Mouse (Mus musculus): ENCODE measurements around the gene Zfpm1. TPM values are rescaled to one million over a fixed set of nuclear protein-coding genes. Genes with fewer than 3 reads are reported as not detected.

Gene Zfpm1
- polyA plus RNA-seq, 1 experiment from 2014 or later = 0.89 TPM

DNA sequence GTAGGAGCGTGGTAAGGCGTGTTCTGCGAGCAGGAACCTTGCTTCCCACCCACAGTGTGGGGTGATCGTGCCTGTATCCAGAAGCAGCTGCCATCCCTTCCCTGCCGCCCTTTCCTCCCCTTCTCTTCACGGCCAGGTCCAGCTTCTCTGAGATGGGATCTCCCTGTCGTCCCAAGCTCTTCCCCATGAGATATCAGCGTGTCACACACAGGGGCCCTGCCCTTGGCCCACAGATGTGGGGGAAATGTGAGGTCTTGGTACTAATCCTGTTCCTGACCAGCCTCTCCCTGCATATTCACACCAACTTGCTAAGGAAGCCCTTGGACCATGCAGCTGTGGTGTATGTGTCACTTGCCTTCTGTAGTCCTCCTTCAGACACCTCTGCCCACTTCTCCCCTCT lies 5.8 kb downstream of the Zfpm1 start:
- ATAC-seq (replicated peaks) = no peak
- Histone ChIP-seq H3K4me1 (peaks cover 22% of the 10 kb centered on the region), H3K36me3 (no peaks in the 10 kb centered on the region)

DNA sequence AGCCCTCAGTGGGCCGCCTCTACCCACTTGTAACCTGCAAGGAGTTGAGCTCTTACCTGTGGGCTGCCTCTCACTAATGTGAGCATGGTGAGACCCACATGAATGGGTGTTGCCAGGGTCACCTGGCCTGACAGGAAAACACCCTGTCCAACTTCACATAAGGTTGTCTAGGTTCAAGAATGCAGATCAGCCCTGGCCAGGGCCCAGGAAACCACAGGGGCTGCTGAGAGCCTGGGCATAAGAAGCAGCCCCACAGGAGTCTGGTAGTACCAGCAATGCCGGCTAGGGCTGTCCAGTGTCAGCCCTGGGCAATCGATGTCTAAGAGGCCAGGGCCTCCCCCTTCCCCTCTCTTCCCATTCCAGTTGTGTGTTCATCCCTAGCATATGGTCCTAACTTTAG lies 6.4 kb downstream of the Zfpm1 start:
- H3K27ac ChIP-seq (replicated peaks) = no peak overlapping the region
- no peak for ATAC-seq (replicated peaks)
- no peak overlapping the region for H3K9ac ChIP-seq (replicated peaks)
- no peaks in the 10 kb centered on the region for H3K9me3 ChIP-seq
- H3K4me2 ChIP-seq (replicated peaks) = no peak overlapping the region
- 77% methylated on average over 3 of the region's 3 CpGs for WGBS
- no peak overlapping the region for H3K4me3 ChIP-seq
- peaks cover 23% of the 10 kb centered on the region for H3K27me3 ChIP-seq
- peaks cover 16% of the 10 kb centered on the region for H3K4me1 ChIP-seq
- H3K36me3 ChIP-seq = no peaks in the 10 kb centered on the region

More for the DNA sequence above, 5.8 kb downstream of the Zfpm1 start:
- 86% methylated on average over 8 of the region's 8 CpGs for WGBS
- Histone ChIP-seq H3K4me2 (replicated peaks) (no peak overlapping the region), H3K9ac (replicated peaks) (no peak overlapping the region), H3K9me3 (no peaks in the 10 kb centered on the region), H3K27ac (replicated peaks) (no peak overlapping the region), H3K4me3 (no peak overlapping the region), H3K27me3 (peaks cover 29% of the 10 kb centered on the region)

DNA sequence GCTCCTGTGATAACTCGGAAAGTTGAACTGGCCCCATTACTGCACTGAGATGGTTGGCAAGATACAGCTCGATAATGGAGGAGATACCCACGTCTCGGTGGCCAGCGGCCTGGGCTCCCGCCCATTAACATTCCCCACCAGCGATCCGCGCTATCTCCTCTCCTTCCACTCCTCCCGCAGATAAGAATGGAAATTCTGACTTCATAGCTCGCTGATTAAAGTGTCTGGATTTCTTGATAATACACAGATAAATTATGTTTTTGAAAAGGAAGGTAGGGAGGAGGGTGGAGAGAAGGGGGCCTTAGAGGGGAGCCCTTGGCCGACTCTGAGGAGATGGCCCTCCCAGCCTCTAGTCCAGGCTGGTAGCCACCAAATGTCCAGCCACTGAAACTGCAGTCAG lies 9.1 kb downstream of the Zfpm1 start:
- ATAC-seq (replicated peaks) = no peak
- H3K27me3 ChIP-seq = no peaks in the 10 kb centered on the region; the same call in 1 of the 2 replicates
- no peak overlapping the region for H3K9ac ChIP-seq (replicated peaks)
- no peaks in the 10 kb centered on the region for H3K36me3 ChIP-seq
- H3K4me1 ChIP-seq = peaks cover 3% of the 10 kb centered on the region; the same call in 1 of the 2 replicates
- WGBS = 83% methylated on average over 12 of the region's 12 CpGs
- no peaks in the 10 kb centered on the region for H3K9me3 ChIP-seq
- no peak overlapping the region for H3K4me2 ChIP-seq (replicated peaks)
- no peak overlapping the region for H3K27ac ChIP-seq (replicated peaks)
- H3K4me3 ChIP-seq = no peak overlapping the region

DNA sequence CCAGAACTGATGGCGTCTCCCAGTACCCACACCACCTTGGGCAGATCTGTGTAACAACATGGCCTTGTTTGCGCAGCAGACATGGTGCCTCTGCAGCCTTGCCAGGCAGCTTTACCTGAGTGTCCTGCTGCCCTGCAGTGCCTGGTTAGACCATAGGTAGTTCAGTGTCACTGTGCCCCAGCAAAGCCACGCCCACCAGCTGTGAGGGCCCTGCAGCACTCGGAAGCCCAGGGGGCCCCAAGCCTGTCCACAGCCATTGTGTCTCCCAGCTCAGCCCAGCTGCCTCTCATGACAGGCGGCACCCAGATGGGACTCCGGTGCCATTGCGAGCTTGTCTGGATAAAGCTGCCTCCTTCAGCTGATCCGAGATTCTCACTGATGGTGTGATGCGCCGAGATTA lies 9.6 kb downstream of the Zfpm1 start:
- ATAC-seq (replicated peaks) = no peak
- Histone ChIP-seq H3K27ac (replicated peaks) (no peak overlapping the region), H3K4me1 (peaks cover 7% of the 10 kb centered on the region), H3K4me2 (replicated peaks) (no peak overlapping the region), H3K27me3 (no peaks in the 10 kb centered on the region; the same call in 1 of the 2 replicates), H3K36me3 (no peaks in the 10 kb centered on the region), H3K4me3 (no peak overlapping the region), H3K9ac (replicated peaks) (no peak overlapping the region), H3K9me3 (no peaks in the 10 kb centered on the region)
- 34% methylated on average over 10 of the region's 10 CpGs for WGBS

DNA sequence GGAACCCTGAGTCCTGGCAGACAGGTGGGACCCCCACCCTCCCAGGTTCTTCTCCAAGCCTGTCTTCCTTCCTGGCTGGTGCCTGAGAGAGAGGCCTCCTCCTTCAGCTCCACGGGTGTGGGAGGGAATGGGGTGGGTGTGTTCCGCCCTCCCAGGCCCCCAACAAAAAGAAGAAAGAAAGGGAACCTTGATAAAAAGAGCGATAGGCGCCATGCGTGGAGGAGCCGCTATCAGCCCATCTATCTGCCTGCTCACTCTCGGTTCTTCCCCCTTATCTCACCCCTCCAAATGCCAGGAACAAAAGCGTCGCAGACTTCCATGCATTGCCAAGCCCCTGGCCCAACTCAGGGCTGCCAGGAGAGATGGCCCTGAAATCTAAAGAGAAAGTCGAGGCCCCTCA lies 11.5 kb downstream of the Zfpm1 start:
- H3K4me1 ChIP-seq = peaks cover 10% of the 10 kb centered on the region
- no peaks in the 10 kb centered on the region for H3K36me3 ChIP-seq
- WGBS = 63% methylated on average over 10 of the region's 10 CpGs
- H3K4me3 ChIP-seq = no peak overlapping the region
- no peak overlapping the region for H3K27ac ChIP-seq (replicated peaks)
- no peaks in the 10 kb centered on the region for H3K27me3 ChIP-seq
- ATAC-seq (replicated peaks) = no peak
- no peaks in the 10 kb centered on the region for H3K9me3 ChIP-seq
- H3K4me2 ChIP-seq (replicated peaks) = no peak overlapping the region
- no peak overlapping the region for H3K9ac ChIP-seq (replicated peaks)

DNA sequence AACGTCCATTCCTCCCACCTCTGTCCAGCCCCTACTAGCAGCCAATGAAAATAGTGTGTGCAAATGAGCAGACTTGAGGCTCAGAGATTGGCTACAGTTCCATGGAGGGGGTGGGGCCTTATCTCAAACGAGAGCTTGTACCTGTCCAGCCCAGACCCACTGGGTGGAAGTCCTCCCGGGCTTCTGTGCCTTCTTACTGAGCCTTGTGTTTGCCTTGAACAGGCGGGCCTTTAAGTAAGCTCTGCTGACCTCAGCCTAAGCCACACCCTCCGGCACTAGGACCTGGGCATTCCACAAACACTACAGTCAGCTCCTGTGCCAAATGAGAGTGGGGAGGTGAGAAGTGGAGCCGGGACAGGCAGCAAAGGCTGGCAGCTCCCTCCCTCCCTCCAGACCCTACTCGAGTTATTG lies 12.3 kb downstream of the Zfpm1 start:
- peaks cover 10% of the 10 kb centered on the region for H3K4me1 ChIP-seq
- no peaks in the 10 kb centered on the region for H3K36me3 ChIP-seq
- 1% methylated on average over 7 of the region's 7 CpGs for WGBS
- no peak overlapping the region for H3K9ac ChIP-seq (replicated peaks)
- ATAC-seq (replicated peaks) = no peak
- no peak overlapping the region for H3K27ac ChIP-seq (replicated peaks)
- no peaks in the 10 kb centered on the region for H3K9me3 ChIP-seq
- no peak overlapping the region for H3K4me3 ChIP-seq
- H3K27me3 ChIP-seq = no peaks in the 10 kb centered on the region
- H3K4me2 ChIP-seq (replicated peaks) = no peak overlapping the region

DNA sequence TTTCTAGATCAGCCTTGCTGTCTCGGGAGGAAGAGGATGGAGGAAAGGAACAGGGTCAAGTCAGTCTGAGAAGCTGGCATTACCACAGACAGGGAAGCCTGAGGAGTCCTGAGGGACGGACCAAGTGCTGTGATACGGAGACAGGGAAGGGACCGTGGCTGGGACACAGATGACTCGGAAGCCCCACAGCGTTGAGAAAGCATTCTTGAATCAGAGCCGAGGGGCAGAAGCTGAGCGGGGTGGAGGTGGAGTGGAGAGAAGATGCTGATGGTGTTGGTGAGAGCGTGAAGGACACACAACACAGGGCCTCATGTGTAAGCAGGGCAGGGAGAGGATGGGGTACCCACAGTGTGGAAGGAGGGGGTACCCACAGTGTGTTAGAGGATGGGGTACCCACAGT lies 13.4 kb downstream of the Zfpm1 start:
- no peaks in the 10 kb centered on the region for H3K36me3 ChIP-seq
- WGBS = 71% methylated on average over 9 of the region's 9 CpGs
- H3K9me3 ChIP-seq = no peaks in the 10 kb centered on the region
- H3K27ac ChIP-seq (replicated peaks) = no peak overlapping the region
- H3K27me3 ChIP-seq = no peaks in the 10 kb centered on the region
- no peak for ATAC-seq (replicated peaks)
- no peak overlapping the region for H3K4me3 ChIP-seq
- H3K9ac ChIP-seq (replicated peaks) = no peak overlapping the region
- H3K4me1 ChIP-seq = peaks cover 10% of the 10 kb centered on the region
- H3K4me2 ChIP-seq (replicated peaks) = no peak overlapping the region

DNA sequence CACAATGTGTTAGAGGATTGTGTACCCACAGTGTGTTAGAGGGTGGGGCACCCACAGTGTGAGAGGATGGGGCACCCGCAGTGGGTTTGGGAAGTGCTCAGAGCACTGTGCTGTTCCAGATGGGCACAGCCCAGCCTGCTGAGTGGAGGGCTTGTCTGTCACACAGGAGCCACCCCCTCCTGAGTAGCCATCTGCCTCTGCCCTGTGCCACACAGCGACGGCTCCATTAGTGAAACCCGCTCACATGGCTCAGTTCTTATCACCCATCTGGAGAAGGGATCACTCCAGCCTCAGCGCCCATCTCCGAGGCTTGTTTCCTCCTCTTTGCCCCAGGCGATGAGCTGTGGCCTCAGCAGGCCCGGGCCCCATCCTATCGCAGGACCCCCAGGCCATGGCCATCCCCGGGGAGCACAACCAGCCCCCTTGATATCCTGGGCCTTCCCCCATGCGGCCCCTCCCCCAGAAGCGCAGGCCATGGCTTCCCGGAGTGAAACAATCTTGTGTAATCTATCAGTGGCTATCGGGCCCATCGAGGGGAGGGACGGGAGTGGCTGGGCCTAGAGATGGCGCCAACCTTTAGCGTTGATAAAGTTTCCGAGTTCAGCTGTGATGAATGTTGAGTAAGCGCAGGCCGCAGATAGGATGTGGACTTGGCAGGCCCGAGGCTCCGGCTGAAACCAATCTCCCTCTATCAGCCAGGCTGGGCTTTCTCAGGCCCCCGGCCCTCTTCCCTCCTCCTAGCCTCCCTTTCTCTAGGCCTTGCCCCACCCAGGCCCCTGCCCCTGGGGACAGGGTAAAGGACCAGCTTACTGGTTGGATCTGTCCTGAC lies 14.4 kb downstream of the Zfpm1 start:
- no peaks in the 10 kb centered on the region for H3K36me3 ChIP-seq
- peaks cover 10% of the 10 kb centered on the region for H3K4me1 ChIP-seq
- ATAC-seq (replicated peaks) = peak; percentile 59
- H3K27ac ChIP-seq (replicated peaks) = no peak overlapping the region; the same call in 1 of the 2 replicates
- no peaks in the 10 kb centered on the region for H3K27me3 ChIP-seq
- H3K4me2 ChIP-seq (replicated peaks) = no peak overlapping the region
- WGBS = 48% methylated on average over 24 of the region's 24 CpGs
- H3K9me3 ChIP-seq = no peaks in the 10 kb centered on the region
- no peak overlapping the region for H3K9ac ChIP-seq (replicated peaks)
- no peak overlapping the region for H3K4me3 ChIP-seq

DNA sequence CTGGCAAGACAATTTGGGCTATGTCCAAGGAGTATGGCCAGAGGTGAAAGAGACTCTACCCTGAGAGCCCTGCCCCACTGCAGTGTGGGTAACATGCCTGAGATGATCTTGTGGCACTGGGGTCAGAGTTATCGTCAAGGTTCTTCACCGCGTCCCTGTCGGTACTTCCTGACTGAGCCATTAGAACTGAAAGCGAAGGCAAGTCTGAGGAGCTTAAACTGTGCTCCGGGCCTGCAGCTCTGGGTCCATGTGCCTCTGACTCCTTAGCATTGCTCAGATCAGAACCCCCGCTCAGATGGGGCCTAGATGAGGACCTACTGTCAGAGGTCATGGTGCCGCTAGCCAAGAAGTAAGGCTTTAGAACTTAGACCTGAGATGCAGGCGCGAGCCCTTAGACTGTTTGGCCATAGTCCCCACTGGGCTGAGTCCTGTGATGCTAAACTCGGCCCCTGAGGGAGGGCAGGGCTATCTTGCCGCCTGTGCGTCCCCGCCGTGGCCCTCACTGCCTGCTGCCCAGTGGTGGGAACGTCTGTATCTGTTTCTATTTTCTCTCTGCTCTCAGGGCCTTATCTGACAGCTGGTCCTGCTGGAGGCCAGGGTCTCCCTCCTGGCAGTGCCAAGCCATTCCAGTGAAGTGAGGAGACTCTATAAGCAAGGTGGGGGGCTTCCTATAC lies 17.8 kb downstream of the Zfpm1 start:
- Histone ChIP-seq H3K4me2 (replicated peaks) (no peak overlapping the region), H3K9me3 (no peaks in the 10 kb centered on the region), H3K4me3 (no peak overlapping the region), H3K4me1 (peaks cover 16% of the 10 kb centered on the region), H3K27me3 (no peaks in the 10 kb centered on the region), H3K36me3 (no peaks in the 10 kb centered on the region), H3K27ac (replicated peaks) (no peak overlapping the region), H3K9ac (replicated peaks) (no peak overlapping the region)
- WGBS = 67% methylated on average over 16 of the region's 16 CpGs
- ATAC-seq (replicated peaks) = no peak

DNA sequence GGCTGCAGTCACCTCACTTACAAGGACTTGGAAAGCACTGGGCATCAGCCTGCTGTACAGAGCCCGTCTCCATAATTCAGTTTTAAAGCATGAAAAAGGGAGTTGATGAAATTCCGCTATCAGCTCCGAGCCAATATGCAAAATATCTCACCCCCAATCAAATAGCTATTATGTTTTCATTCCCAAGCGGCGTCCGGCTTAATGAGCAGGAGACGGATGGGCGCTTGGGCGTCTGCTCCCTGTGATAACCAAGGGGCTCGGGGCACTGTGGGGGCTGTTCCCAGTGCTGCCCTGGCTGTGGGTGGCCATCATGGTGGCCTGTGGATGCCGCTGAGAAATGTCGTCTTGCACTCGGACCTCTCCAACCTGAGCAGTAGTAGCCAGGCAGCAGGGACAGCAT lies 19.1 kb downstream of the Zfpm1 start:
- Histone ChIP-seq H3K4me2 (replicated peaks) (no peak overlapping the region), H3K36me3 (no peaks in the 10 kb centered on the region), H3K27ac (replicated peaks) (no peak overlapping the region), H3K9me3 (no peaks in the 10 kb centered on the region), H3K9ac (replicated peaks) (no peak overlapping the region), H3K4me1 (peaks cover 13% of the 10 kb centered on the region), H3K4me3 (no peak overlapping the region), H3K27me3 (no peaks in the 10 kb centered on the region)
- no peak for ATAC-seq (replicated peaks)
- 63% methylated on average over 13 of the region's 13 CpGs for WGBS

DNA sequence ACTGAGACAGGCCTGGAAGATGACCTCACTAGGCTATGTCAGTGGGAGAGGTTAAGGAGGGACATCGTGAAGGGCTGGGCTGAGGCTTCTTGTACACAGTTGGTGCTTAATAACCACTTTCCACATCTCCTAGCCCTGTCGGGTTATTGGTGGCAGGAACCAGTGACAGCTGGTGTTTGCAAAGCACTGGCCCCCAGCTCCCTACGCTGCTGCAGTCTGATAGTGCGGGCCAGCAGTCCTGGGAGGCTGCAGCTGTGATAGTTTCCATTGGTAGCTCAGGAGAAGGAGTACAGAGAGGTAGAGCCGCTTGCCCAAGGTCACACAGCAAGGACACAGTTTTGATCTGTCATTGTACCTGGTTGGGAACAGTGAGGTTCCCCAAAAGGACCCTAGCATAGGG lies 19.9 kb downstream of the Zfpm1 start:
- H3K27ac ChIP-seq (replicated peaks) = no peak overlapping the region
- no peak overlapping the region for H3K4me3 ChIP-seq
- H3K4me1 ChIP-seq = peaks cover 6% of the 10 kb centered on the region; the same call in 1 of the 2 replicates
- no peak overlapping the region for H3K9ac ChIP-seq (replicated peaks)
- H3K36me3 ChIP-seq = no peaks in the 10 kb centered on the region
- no peak for ATAC-seq (replicated peaks)
- no peaks in the 10 kb centered on the region for H3K27me3 ChIP-seq
- H3K9me3 ChIP-seq = no peaks in the 10 kb centered on the region
- 85% methylated on average over 5 of the region's 5 CpGs for WGBS
- H3K4me2 ChIP-seq (replicated peaks) = no peak overlapping the region

DNA sequence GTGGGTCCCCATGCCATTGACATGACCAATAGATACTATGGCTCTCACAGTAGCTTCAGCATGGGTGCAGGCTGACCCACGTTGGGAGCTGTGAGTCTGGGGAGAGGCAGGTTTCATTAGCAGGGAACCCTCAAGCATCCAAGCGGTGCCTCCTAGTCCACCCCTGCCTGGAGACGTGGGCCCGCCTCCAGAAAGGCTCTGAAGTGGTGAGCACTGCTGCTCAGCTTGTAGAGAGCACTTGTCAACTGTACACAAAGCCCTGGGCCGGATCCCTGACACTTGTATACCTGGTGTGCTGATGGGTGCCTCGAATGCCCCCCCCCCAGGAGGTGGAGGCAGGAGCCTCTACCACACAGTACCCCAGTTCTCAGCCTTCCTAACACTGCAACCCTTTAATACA lies 21.5 kb downstream of the Zfpm1 start:
- Histone ChIP-seq H3K4me3 (no peak overlapping the region), H3K9ac (replicated peaks) (no peak overlapping the region), H3K9me3 (no peaks in the 10 kb centered on the region), H3K4me1 (peaks cover 15% of the 10 kb centered on the region), H3K36me3 (no peaks in the 10 kb centered on the region), H3K4me2 (replicated peaks) (no peak overlapping the region), H3K27me3 (no peaks in the 10 kb centered on the region), H3K27ac (replicated peaks) (no peak overlapping the region)
- WGBS = 69% methylated on average over 6 of the region's 6 CpGs
- ATAC-seq (replicated peaks) = no peak

Data from forebrain, embryonic 15.5 days (tissue).